Comparison of ENCODE assay signal across 21 mouse cellular contexts in the genomic region with DNA sequence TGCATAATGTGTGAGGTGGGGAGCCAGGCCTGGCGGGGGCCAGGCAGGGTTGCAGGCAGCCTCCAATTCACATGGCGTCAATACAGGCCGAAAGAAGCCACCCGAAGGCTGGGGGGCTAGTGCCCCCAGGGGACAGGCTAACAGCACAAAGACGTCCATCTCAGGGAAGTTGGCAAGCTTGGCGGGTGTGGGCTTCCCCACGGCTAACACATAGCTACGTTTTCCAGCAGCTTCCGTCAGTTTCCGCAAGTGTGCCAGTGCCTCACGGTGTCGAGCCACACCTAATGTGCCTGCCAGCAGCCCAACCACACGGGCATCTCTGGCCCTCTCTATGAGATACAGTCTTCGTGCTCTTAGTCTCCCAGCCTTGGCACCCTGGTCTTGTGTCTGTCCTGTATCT. TPM values are rescaled to one million over a fixed set of nuclear protein-coding genes. Genes with fewer than 3 reads are reported as not detected.
DNase-seq lines count a peak whose midpoint lies in the region; ATAC-seq lines count a peak whose summit lies in the region.
"Had no signal": no experiment of that assay in that cellular context is flagged by ENCODE, and none has a peak within 500 bp of the region (broad histone marks: within the 10 kb centered on the region; RNA-seq: fewer than 3 reads in every experiment).

No protein-coding gene starts in this region.

- DNase-seq in hindbrain, embryonic 11.5 days (ENCODE audit: low spot score), result no peak
- DNase-seq in right cerebral cortex, postnatal 10 days (ENCODE audit: low spot score in 2 of 2), result peak; percentile 30 to 33
- no peak for DNase-seq in right cerebral cortex, postnatal 4 days
- DNase-seq: adrenal gland, adult 2 months; adrenal gland, postnatal 25 days; cerebellum, postnatal 10 days; embryo, embryonic 11 days; gastrocnemius, adult 2 months; gastrocnemius, postnatal 25 days; heart, postnatal 10 days; heart, postnatal 4 days had no signal

- H3K4me3 ChIP-seq in erythroblast, embryonic 14.5 days (replicated peaks), result peak overlapping the region; percentile 4
- H3K4me3 ChIP-seq in hindbrain, embryonic 13.5 days, result 0 out of 2 replicates have a peak overlapping the region, but pooled peaks have one; percentile 73
- H3K4me3 ChIP-seq in hindbrain, embryonic 11.5 days (ENCODE audit: low read depth, low read length), result no peak overlapping the region
- H3K4me3 ChIP-seq: embryonic facial prominence, embryonic 15.5 days; gastrocnemius, adult 2 months had no signal

- WGBS in hindbrain, embryonic 13.5 days, result 94% methylated on average over 14 of the region's 14 CpGs
- 91% methylated on average over 14 of the region's 14 CpGs for WGBS in hindbrain, embryonic 11.5 days

- no peaks in the 10 kb centered on the region for H3K9me3 ChIP-seq in erythroblast, embryonic 14.5 days (ENCODE audit: control insufficient read depth, low read length)
- H3K9me3 ChIP-seq in hindbrain, embryonic 13.5 days, result no peaks in the 10 kb centered on the region
- no peaks in the 10 kb centered on the region for H3K9me3 ChIP-seq in hindbrain, embryonic 11.5 days (ENCODE audit: control insufficient read depth, low read length)
- H3K9me3 ChIP-seq: embryonic facial prominence, embryonic 15.5 days; forebrain, embryonic 13.5 days had no signal

- H3K36me3 ChIP-seq in erythroblast, embryonic 14.5 days (ENCODE audit: control insufficient read depth), result peaks cover 54% of the 10 kb centered on the region
- H3K36me3 ChIP-seq in hindbrain, embryonic 13.5 days, result peaks cover 39% of the 10 kb centered on the region
- H3K36me3 ChIP-seq in hindbrain, embryonic 11.5 days (ENCODE audit: control insufficient read depth, insufficient read depth, low read length), result peaks cover 3% of the 10 kb centered on the region; the same call in 1 of the 2 replicates

- peaks cover 58% of the 10 kb centered on the region for H3K4me1 ChIP-seq in erythroblast, embryonic 14.5 days (ENCODE audit: control insufficient read depth)
- H3K4me1 ChIP-seq in hindbrain, embryonic 13.5 days (replicated peaks), result peaks cover 33% of the 10 kb centered on the region
- 0 out of 2 replicates have a peak, but pooled peaks cover 4% of the 10 kb centered on the region for H3K4me1 ChIP-seq in hindbrain, embryonic 11.5 days (replicated peaks; ENCODE audit: control insufficient read depth, insufficient read depth, low read length)

- no peak overlapping the region for H3K4me2 ChIP-seq in hindbrain, embryonic 13.5 days
- no peak overlapping the region for H3K4me2 ChIP-seq in hindbrain, embryonic 11.5 days (replicated peaks; ENCODE audit: low read depth, low read length)
- H3K4me2 ChIP-seq: embryonic facial prominence, embryonic 15.5 days had no signal

- no peak for ATAC-seq in erythroblast, adult 5-6 weeks (replicated peaks; ENCODE audit: low FRiP score, poor library complexity, severe bottlenecking)
- no peak for ATAC-seq in hindbrain, embryonic 13.5 days (ENCODE audit: low FRiP score)
- ATAC-seq in hindbrain, embryonic 11.5 days (ENCODE audit: low FRiP score), result no peak
- ATAC-seq: forebrain, embryonic 13.5 days; hindbrain, embryonic 16.5 days; inflammation-experienced regulatory T-cells, adult 6 months; intestine, postnatal 0 days had no signal

- H3K27me3 ChIP-seq in erythroblast, embryonic 14.5 days (ENCODE audit: control insufficient read depth), result no peaks in the 10 kb centered on the region
- H3K27me3 ChIP-seq in hindbrain, embryonic 13.5 days, result no peaks in the 10 kb centered on the region
- no peaks in the 10 kb centered on the region for H3K27me3 ChIP-seq in hindbrain, embryonic 11.5 days (ENCODE audit: control insufficient read depth, insufficient read depth, low read length)
- H3K27me3 ChIP-seq: embryonic facial prominence, embryonic 15.5 days; forebrain, embryonic 13.5 days had no signal

- no peak overlapping the region for H3K9ac ChIP-seq in hindbrain, embryonic 13.5 days
- no peak overlapping the region for H3K9ac ChIP-seq in hindbrain, embryonic 11.5 days (ENCODE audit: low read depth, low read length)
- H3K9ac ChIP-seq: embryonic facial prominence, embryonic 15.5 days; forebrain, embryonic 13.5 days had no signal

- no peak overlapping the region for H3K27ac ChIP-seq in hindbrain, embryonic 13.5 days
- H3K27ac ChIP-seq in hindbrain, embryonic 11.5 days (ENCODE audit: low read depth, low read length), result no peak overlapping the region
- H3K27ac ChIP-seq: embryonic facial prominence, embryonic 15.5 days; forebrain, embryonic 13.5 days; gastrocnemius, adult 2 months had no signal

RNA-seq across cellular contexts. Expression of gene Dph2, which starts 1.8 kb away (rescaled TPM):
- 0.31 and 0.65 TPM in 2 replicates for polyA plus RNA-seq in erythroblast, embryonic 14.5 days (2012)
- 0.96 and 2.9 TPM in 2 replicates for total RNA-seq in erythroblast, adult 5-6 weeks (2015; ENCODE audit: low replicate concordance)
- 0.51 and 1.5 TPM in 2 replicates for total RNA-seq in erythroblast, adult 5-6 weeks (2017; ENCODE audit: low replicate concordance)
- 24.0 and 24.8 TPM in 2 replicates for polyA plus RNA-seq in hindbrain, embryonic 13.5 days (2015; fragmentation: Nextera tagmentation; extraction: Ambion mirVana)
- polyA plus RNA-seq in hindbrain, embryonic 11.5 days (2014; fragmentation: Nextera tagmentation; extraction: Ambion mirVana), result 21.0 and 26.8 TPM in 2 replicates

RNA-seq across cellular contexts. Expression of gene Atp6v0b, which starts 2.9 kb away (rescaled TPM):
- 37.5 and 76.2 TPM in 2 replicates for polyA plus RNA-seq in erythroblast, embryonic 14.5 days (2012)
- 214 and 246 TPM in 2 replicates for total RNA-seq in erythroblast, adult 5-6 weeks (2015; ENCODE audit: low replicate concordance)
- 60.4 and 72.2 TPM in 2 replicates for total RNA-seq in erythroblast, adult 5-6 weeks (2017; ENCODE audit: low replicate concordance)
- polyA plus RNA-seq in hindbrain, embryonic 13.5 days (2015; fragmentation: Nextera tagmentation; extraction: Ambion mirVana), result 485 and 492 TPM in 2 replicates
- 233 and 246 TPM in 2 replicates for polyA plus RNA-seq in hindbrain, embryonic 11.5 days (2014; fragmentation: Nextera tagmentation; extraction: Ambion mirVana)

RNA-seq across cellular contexts. Expression of gene B4galt2, which starts 6.7 kb away (rescaled TPM):
- polyA plus RNA-seq in erythroblast, embryonic 14.5 days (2012), result 0.23 and 0.25 TPM in 2 replicates
- 0.19 TPM in 1 of 2 replicates, not detected in the other for total RNA-seq in erythroblast, adult 5-6 weeks (2015; ENCODE audit: low replicate concordance)
- total RNA-seq in erythroblast, adult 5-6 weeks (2017; ENCODE audit: low replicate concordance), result 0.14 TPM in 1 of 2 replicates, not detected in the other
- 45.2 and 45.4 TPM in 2 replicates for polyA plus RNA-seq in hindbrain, embryonic 13.5 days (2015; fragmentation: Nextera tagmentation; extraction: Ambion mirVana)
- polyA plus RNA-seq in hindbrain, embryonic 11.5 days (2014; fragmentation: Nextera tagmentation; extraction: Ambion mirVana), result 27.3 and 27.9 TPM in 2 replicates
- total RNA-seq: common myeloid progenitor, adult 5-6 weeks; granulocyte monocyte progenitor cell, adult 5-6 weeks had no signal
- polyA plus RNA-seq: inflammation-experienced regulatory T-cells, adult 6 months had no signal

RNA-seq across cellular contexts. Expression of gene Ccdc24, which starts 17.7 kb away (rescaled TPM):
- 0.06 and 0.07 TPM in 2 replicates for polyA plus RNA-seq in erythroblast, embryonic 14.5 days (2012)
- not detected in 2 replicates for total RNA-seq in erythroblast, adult 5-6 weeks (2015; ENCODE audit: low replicate concordance)
- 0.43 and 5.3 TPM in 2 replicates for total RNA-seq in erythroblast, adult 5-6 weeks (2017; ENCODE audit: low replicate concordance)
- polyA plus RNA-seq in hindbrain, embryonic 13.5 days (2015; fragmentation: Nextera tagmentation; extraction: Ambion mirVana), result 1.6 and 2.8 TPM in 2 replicates
- polyA plus RNA-seq in hindbrain, embryonic 11.5 days (2014; fragmentation: Nextera tagmentation; extraction: Ambion mirVana), result 1.7 and 1.8 TPM in 2 replicates
- total RNA-seq: gastrocnemius, postnatal 25 days; granulocyte monocyte progenitor cell, adult 5-6 weeks had no signal
- polyA plus RNA-seq: inflammation-experienced regulatory T-cells, adult 6 months had no signal

RNA-seq across cellular contexts. Expression of gene Ipo13, which starts 24.8 kb away (rescaled TPM):
- polyA plus RNA-seq in erythroblast, embryonic 14.5 days (2012), result 3.5 and 3.8 TPM in 2 replicates
- 8.5 and 14.2 TPM in 2 replicates for total RNA-seq in erythroblast, adult 5-6 weeks (2015; ENCODE audit: low replicate concordance)
- 3.2 and 4.0 TPM in 2 replicates for total RNA-seq in erythroblast, adult 5-6 weeks (2017; ENCODE audit: low replicate concordance)
- 64.4 and 74.5 TPM in 2 replicates for polyA plus RNA-seq in hindbrain, embryonic 13.5 days (2015; fragmentation: Nextera tagmentation; extraction: Ambion mirVana)
- polyA plus RNA-seq in hindbrain, embryonic 11.5 days (2014; fragmentation: Nextera tagmentation; extraction: Ambion mirVana), result 43.8 and 54.5 TPM in 2 replicates

Comparison
In these comparisons a context has a peak if more than half of its experiments do, and no peak if none do; other contexts are left out.
1. DNase-seq: peak in right cerebral cortex, postnatal 10 days (2 of 2); none in hindbrain, embryonic 11.5 days (single experiment) and right cerebral cortex, postnatal 4 days (single experiment).
2. RNA of gene Dph2, which starts 1.8 kb away (polyA plus RNA-seq): 24.0 to 24.8 TPM in hindbrain, embryonic 13.5 days and 21.0 to 26.8 TPM in hindbrain, embryonic 11.5 days; 0.31 to 0.65 TPM in erythroblast, embryonic 14.5 days; every median in the first group is over 10 times any median in the second.
3. RNA of gene B4galt2, which starts 6.7 kb away (polyA plus RNA-seq): 45.2 to 45.4 TPM in hindbrain, embryonic 13.5 days and 27.3 to 27.9 TPM in hindbrain, embryonic 11.5 days; 0.23 to 0.25 TPM in erythroblast, embryonic 14.5 days; every median in the first group is over 10 times any median in the second.